Mouse (Mus musculus): ENCODE data around the gene Fam19a5. TPM values are rescaled to one million over a fixed set of nuclear protein-coding genes. Genes with fewer than 3 reads are reported as not detected.

Fam19a5 gene
- polyA plus RNA-seq, 1 experiment from 2014 or later = 0.06 TPM

GRCm38 (mm10) chr15:87736345-87736744, 192.2 kb downstream of the Fam19a5 start:
- WGBS (ENCODE audit: insufficient replicate concordance) = 59% methylated on average over 4 of the region's 4 CpGs
- H3K4me1 ChIP-seq (ENCODE audit: control insufficient read depth, low read depth, low read length) = no peaks in the 10 kb centered on the region
- no peaks in the 10 kb centered on the region for H3K9me3 ChIP-seq (replicated peaks; ENCODE audit: control insufficient read depth, low read length)
- no peak overlapping the region for H3K9ac ChIP-seq (ENCODE audit: low read depth, low read length)
- no peaks in the 10 kb centered on the region for H3K36me3 ChIP-seq (ENCODE audit: control insufficient read depth, insufficient read depth)
- H3K4me2 ChIP-seq (ENCODE audit: low read depth, low read length) = no peak overlapping the region
- H3K27ac ChIP-seq (ENCODE audit: low read length) = no peak overlapping the region
- ATAC-seq (ENCODE audit: low read depth) = no peak
- no peaks in the 10 kb centered on the region for H3K27me3 ChIP-seq (ENCODE audit: control insufficient read depth, insufficient read depth, low read depth, low read length)
- H3K4me3 ChIP-seq (ENCODE audit: low read depth, low read length) = no peak overlapping the region

GRCm38 (mm10) chr15:87755482-87755881, 211.4 kb downstream of the Fam19a5 start:
- ATAC-seq (ENCODE audit: low read depth) = no peak
- no peak overlapping the region for H3K4me3 ChIP-seq (ENCODE audit: low read depth, low read length)
- WGBS (ENCODE audit: insufficient replicate concordance) = 56% methylated on average over 3 of the region's 3 CpGs

GRCm38 (mm10) chr15:87765876-87766275, 221.8 kb downstream of the Fam19a5 start:
- Histone ChIP-seq H3K36me3 (ENCODE audit: control insufficient read depth, insufficient read depth) (no peaks in the 10 kb centered on the region), H3K9me3 (replicated peaks; ENCODE audit: control insufficient read depth, low read length) (no peaks in the 10 kb centered on the region; the same call in 1 of the 2 replicates), H3K27ac (ENCODE audit: low read length) (no peak overlapping the region), H3K27me3 (ENCODE audit: control insufficient read depth, insufficient read depth, low read depth, low read length) (no peaks in the 10 kb centered on the region), H3K4me3 (ENCODE audit: low read depth, low read length) (no peak overlapping the region), H3K4me2 (ENCODE audit: low read depth, low read length) (no peak overlapping the region), H3K9ac (ENCODE audit: low read depth, low read length) (no peak overlapping the region), H3K4me1 (ENCODE audit: control insufficient read depth, low read depth, low read length) (no peaks in the 10 kb centered on the region)
- ATAC-seq (ENCODE audit: low read depth) = no peak
- 49% methylated on average over 3 of the region's 3 CpGs for WGBS (ENCODE audit: insufficient replicate concordance)

More at GRCm38 (mm10) chr15:87755482-87755881, 211.4 kb downstream of the Fam19a5 start:
- no peaks in the 10 kb centered on the region; the same call in 1 of the 2 replicates for H3K9me3 ChIP-seq (replicated peaks; ENCODE audit: control insufficient read depth, low read length)
- H3K27me3 ChIP-seq (ENCODE audit: control insufficient read depth, insufficient read depth, low read depth, low read length) = no peaks in the 10 kb centered on the region
- no peaks in the 10 kb centered on the region for H3K36me3 ChIP-seq (ENCODE audit: control insufficient read depth, insufficient read depth)
- H3K4me2 ChIP-seq (ENCODE audit: low read depth, low read length) = no peak overlapping the region
- H3K9ac ChIP-seq (ENCODE audit: low read depth, low read length) = no peak overlapping the region
- no peak overlapping the region for H3K27ac ChIP-seq (ENCODE audit: low read length)
- H3K4me1 ChIP-seq (ENCODE audit: control insufficient read depth, low read depth, low read length) = no peaks in the 10 kb centered on the region

- H3K9ac ChIP-seq (ENCODE audit: low read depth, low read length) = no peak overlapping the region
Observed at GRCm38 (mm10) chr15:87773955-87774354, 229.9 kb downstream of the Fam19a5 start.

GRCm38 (mm10) chr15:87783331-87783730, 239.2 kb downstream of the Fam19a5 start:
- ATAC-seq (ENCODE audit: low read depth) = no peak
- WGBS (ENCODE audit: insufficient replicate concordance) = 55% methylated on average over 2 of the region's 2 CpGs

More at GRCm38 (mm10) chr15:87773955-87774354, 229.9 kb downstream of the Fam19a5 start:
- H3K4me1 ChIP-seq (ENCODE audit: control insufficient read depth, low read depth, low read length) = no peaks in the 10 kb centered on the region
- H3K4me3 ChIP-seq (ENCODE audit: low read depth, low read length) = no peak overlapping the region
- WGBS (ENCODE audit: insufficient replicate concordance) = 40% methylated on average over 4 of the region's 4 CpGs
- H3K27me3 ChIP-seq (ENCODE audit: control insufficient read depth, insufficient read depth, low read depth, low read length) = no peaks in the 10 kb centered on the region
- H3K4me2 ChIP-seq (ENCODE audit: low read depth, low read length) = no peak overlapping the region
- no peaks in the 10 kb centered on the region for H3K36me3 ChIP-seq (ENCODE audit: control insufficient read depth, insufficient read depth)
- no peaks in the 10 kb centered on the region; the same call in 1 of the 2 replicates for H3K9me3 ChIP-seq (replicated peaks; ENCODE audit: control insufficient read depth, low read length)
- no peak for ATAC-seq (ENCODE audit: low read depth)
- no peak overlapping the region for H3K27ac ChIP-seq (ENCODE audit: low read length)

GRCm38 (mm10) chr15:87789671-87790070, 245.6 kb downstream of the Fam19a5 start:
- Histone ChIP-seq H3K4me2 (ENCODE audit: low read depth, low read length) (no peak overlapping the region), H3K27ac (ENCODE audit: low read length) (no peak overlapping the region), H3K9me3 (replicated peaks; ENCODE audit: control insufficient read depth, low read length) (no peaks in the 10 kb centered on the region), H3K27me3 (ENCODE audit: control insufficient read depth, insufficient read depth, low read depth, low read length) (no peaks in the 10 kb centered on the region), H3K36me3 (ENCODE audit: control insufficient read depth, insufficient read depth) (no peaks in the 10 kb centered on the region), H3K9ac (ENCODE audit: low read depth, low read length) (no peak overlapping the region), H3K4me1 (ENCODE audit: control insufficient read depth, low read depth, low read length) (no peaks in the 10 kb centered on the region), H3K4me3 (ENCODE audit: low read depth, low read length) (no peak overlapping the region)
- 53% methylated on average over 4 of the region's 4 CpGs for WGBS (ENCODE audit: insufficient replicate concordance)
- ATAC-seq (ENCODE audit: low read depth) = no peak

More at GRCm38 (mm10) chr15:87783331-87783730, 239.2 kb downstream of the Fam19a5 start:
- Histone ChIP-seq H3K27me3 (ENCODE audit: control insufficient read depth, insufficient read depth, low read depth, low read length) (no peaks in the 10 kb centered on the region), H3K9me3 (replicated peaks; ENCODE audit: control insufficient read depth, low read length) (no peaks in the 10 kb centered on the region; the same call in 1 of the 2 replicates), H3K9ac (ENCODE audit: low read depth, low read length) (no peak overlapping the region), H3K4me3 (ENCODE audit: low read depth, low read length) (no peak overlapping the region), H3K4me2 (ENCODE audit: low read depth, low read length) (no peak overlapping the region), H3K4me1 (ENCODE audit: control insufficient read depth, low read depth, low read length) (no peaks in the 10 kb centered on the region), H3K27ac (ENCODE audit: low read length) (no peak overlapping the region), H3K36me3 (ENCODE audit: control insufficient read depth, insufficient read depth) (no peaks in the 10 kb centered on the region)

GRCm38 (mm10) chr15:87793661-87794060, 249.6 kb downstream of the Fam19a5 start:
- H3K9ac ChIP-seq (ENCODE audit: low read depth, low read length) = no peak overlapping the region
- H3K4me3 ChIP-seq (ENCODE audit: low read depth, low read length) = no peak overlapping the region
- no peak overlapping the region for H3K4me2 ChIP-seq (ENCODE audit: low read depth, low read length)
- H3K4me1 ChIP-seq (ENCODE audit: control insufficient read depth, low read depth, low read length) = no peaks in the 10 kb centered on the region
- H3K36me3 ChIP-seq (ENCODE audit: control insufficient read depth, insufficient read depth) = no peaks in the 10 kb centered on the region
- no peak for ATAC-seq (ENCODE audit: low read depth)
- 65% methylated on average over 3 of the region's 3 CpGs for WGBS (ENCODE audit: insufficient replicate concordance)
- H3K9me3 ChIP-seq (replicated peaks; ENCODE audit: control insufficient read depth, low read length) = no peaks in the 10 kb centered on the region
- no peak overlapping the region for H3K27ac ChIP-seq (ENCODE audit: low read length)
- no peaks in the 10 kb centered on the region for H3K27me3 ChIP-seq (ENCODE audit: control insufficient read depth, insufficient read depth, low read depth, low read length)

- 57% methylated on average over 3 of the region's 3 CpGs for WGBS (ENCODE audit: insufficient replicate concordance)
- Histone ChIP-seq H3K27ac (ENCODE audit: low read length) (no peak overlapping the region), H3K9ac (ENCODE audit: low read depth, low read length) (no peak overlapping the region), H3K9me3 (replicated peaks; ENCODE audit: control insufficient read depth, low read length) (no peaks in the 10 kb centered on the region), H3K27me3 (ENCODE audit: control insufficient read depth, insufficient read depth, low read depth, low read length) (no peaks in the 10 kb centered on the region), H3K4me3 (ENCODE audit: low read depth, low read length) (no peak overlapping the region), H3K4me2 (ENCODE audit: low read depth, low read length) (no peak overlapping the region), H3K4me1 (ENCODE audit: control insufficient read depth, low read depth, low read length) (no peaks in the 10 kb centered on the region), H3K36me3 (ENCODE audit: control insufficient read depth, insufficient read depth) (no peaks in the 10 kb centered on the region)
- no peak for ATAC-seq (ENCODE audit: low read depth)
Observed at GRCm38 (mm10) chr15:87796571-87796970, 252.5 kb downstream of the Fam19a5 start.

Measured in liver, embryonic 16.5 days (tissue).